Mouse (Mus musculus) neural tube, embryonic 10.5 days (tissue): Measurements from ENCODE around the gene Ccdc182.

Experiments used
- DNase-seq: peaks from one replicate; pipeline ENCODE4 v3.0.0-alpha.2; 2017; ENCODE audit warnings: low spot score; ENCODE audit errors: extremely low spot score

Ccdc182 gene

GRCm38 (mm10) chr11:88293631-88294393, at the start of gene Ccdc182:
Gene Ccdc182 (plus strand): TSS chr11:88294058.
- DNase-seq, result no peak

- DNase-seq, result no peak
These were observed 48.2 kb upstream of the Ccdc182 start for GRCm38 (mm10) chr11:88245581-88246170.

GRCm38 (mm10) chr11:88248636-88249035, 45.2 kb upstream of the Ccdc182 start:
- no peak for DNase-seq

GRCm38 (mm10) chr11:88250568-88250967, 43.3 kb upstream of the Ccdc182 start:
- no peak for DNase-seq

GRCm38 (mm10) chr11:88251295-88251694, 42.6 kb upstream of the Ccdc182 start:
- no peak for DNase-seq

- DNase-seq, result peak; percentile 94
These were observed 41.7 kb upstream of the Ccdc182 start for GRCm38 (mm10) chr11:88251972-88252766.

- peak; percentile 54 for DNase-seq
These were observed 40.9 kb upstream of the Ccdc182 start for GRCm38 (mm10) chr11:88252767-88253513.

- DNase-seq, result peak; percentile 40
These were observed 40.2 kb upstream of the Ccdc182 start for GRCm38 (mm10) chr11:88253514-88254167.

- DNase-seq, result no peak
These were observed 36.2 kb upstream of the Ccdc182 start for GRCm38 (mm10) chr11:88257700-88258099.

GRCm38 (mm10) chr11:88258212-88258611, 35.6 kb upstream of the Ccdc182 start:
- DNase-seq, result no peak

- DNase-seq, result no peak
These were observed 33.4 kb upstream of the Ccdc182 start for GRCm38 (mm10) chr11:88260463-88260862.

GRCm38 (mm10) chr11:88264889-88265288, 29.0 kb upstream of the Ccdc182 start:
- DNase-seq, result no peak

- DNase-seq, result no peak
These were observed 27.5 kb upstream of the Ccdc182 start for GRCm38 (mm10) chr11:88266311-88266710.

- no peak for DNase-seq
These were observed 22.0 kb upstream of the Ccdc182 start for GRCm38 (mm10) chr11:88271870-88272269.

GRCm38 (mm10) chr11:88274111-88274879, 19.6 kb upstream of the Ccdc182 start:
- DNase-seq, result no peak

- peak; percentile 66 for DNase-seq
These were observed 18.9 kb upstream of the Ccdc182 start for GRCm38 (mm10) chr11:88274901-88275498.

- no peak for DNase-seq
These were observed 17.9 kb upstream of the Ccdc182 start for GRCm38 (mm10) chr11:88275949-88276348.

- no peak for DNase-seq
These were observed 17.1 kb upstream of the Ccdc182 start for GRCm38 (mm10) chr11:88276534-88277308.

- no peak for DNase-seq
These were observed 14.9 kb upstream of the Ccdc182 start for GRCm38 (mm10) chr11:88279006-88279405.
